Mouse (Mus musculus): ENCODE data around the gene Rnase9. TPM values are rescaled to one million over a fixed set of nuclear protein-coding genes. Genes with fewer than 3 reads are reported as not detected.

Gene Rnase9
- total RNA-seq, 4 experiments from 2014 or later: not detected

Other genes with a start within 250 kb of the Rnase9 start
- gene Ccnb1ip1, start 234.1 kb downstream of the Rnase9 start, total RNA-seq (2022): under 1 TPM in 1 of 4 experiments, not detected in 3; 0.47 TPM
- 10 to 100 TPM; 11.6 to 16.2 (median 13.0) TPM for gene Parp2, start 234.0 kb downstream of the Rnase9 start, total RNA-seq (2022)
- 10 to 100 TPM in 2 of 4 experiments, 1 to 10 TPM in 2; 8.0 to 12.1 (median 10.0) TPM for gene Tep1, start 171.3 kb downstream of the Rnase9 start, total RNA-seq (2022)
- 10 to 100 TPM; 13.4 to 33.6 (median 21.6) TPM for gene Klhl33, start 144.4 kb downstream of the Rnase9 start, total RNA-seq (2022)
- gene Osgep, start 117.0 kb downstream of the Rnase9 start, total RNA-seq (2022): 10 to 100 TPM; 53.6 to 75.8 (median 70.5) TPM
- 10 to 100 TPM; 23.1 to 33.8 (median 26.7) TPM for gene Apex1, start 116.9 kb downstream of the Rnase9 start, total RNA-seq (2022)
- gene Pip4p1, start 111.0 kb downstream of the Rnase9 start, total RNA-seq (2022): 10 to 100 TPM; 19.3 to 24.5 (median 20.6) TPM
- gene Pnp, start 110.8 kb downstream of the Rnase9 start, total RNA-seq (2022): 10 to 100 TPM in 1 of 4 experiments, 1 to 10 TPM in 3; 8.0 to 10.9 (median 9.3) TPM
- 10 to 100 TPM in 2 of 4 experiments, 1 to 10 TPM in 2; 6.8 to 12.3 (median 9.5) TPM for gene Gm49342, start 97.4 kb downstream of the Rnase9 start, total RNA-seq (2022)
- gene Pnp2, start 85.9 kb downstream of the Rnase9 start, total RNA-seq (2022): 1 to 10 TPM in 1 of 4 experiments, under 1 TPM in 2, not detected in 1; 0.52 to 1.2 (median 0.84) TPM
- gene Rnase10, start 34.1 kb downstream of the Rnase9 start, total RNA-seq (2022): under 1 TPM in 3 of 4 experiments, not detected in 1; 0.25 to 0.37 (median 0.27) TPM
- not detected for gene Rnase11, start 8.3 kb upstream of the Rnase9 start, total RNA-seq (2022)
- not detected for gene Rnase12, start 15.8 kb upstream of the Rnase9 start, total RNA-seq (2022)
- gene Olfr750, start 32.6 kb upstream of the Rnase9 start, total RNA-seq (2022): not detected
- gene Rnase4, start 49.2 kb upstream of the Rnase9 start, total RNA-seq (2022): 10 to 100 TPM; 38.7 to 52.9 (median 46.5) TPM
- gene Ang, start 49.3 kb upstream of the Rnase9 start, total RNA-seq (2022): 1 to 10 TPM; 3.6 to 9.2 (median 4.9) TPM
- gene Eddm3b, start 72.6 kb upstream of the Rnase9 start, total RNA-seq (2022): not detected
- gene Rnase6, start 82.0 kb upstream of the Rnase9 start, total RNA-seq (2022): under 1 TPM; 0.16 to 0.63 (median 0.33) TPM
- 1 to 10 TPM in 2 of 4 experiments, under 1 TPM in 1, not detected in 1; 0.29 to 1.4 (median 1.3) TPM for gene Rnase1, start 104.9 kb upstream of the Rnase9 start, total RNA-seq (2022)
- gene Rnase2b, start 120.4 kb upstream of the Rnase9 start, total RNA-seq (2022): not detected
- gene Ang2, start 157.3 kb upstream of the Rnase9 start, total RNA-seq (2022): not detected
- gene Ear14, start 161.5 kb upstream of the Rnase9 start, total RNA-seq (2022): not detected
- 10 to 100 TPM in 1 of 4 experiments, 1 to 10 TPM in 2, under 1 TPM in 1; 0.95 to 12.3 (median 2.4) TPM for gene Rnase2a, start 214.2 kb upstream of the Rnase9 start, total RNA-seq (2022)